Mouse (Mus musculus) 3T3-L1 (cell line): ENCODE measurements around the gene Trim33.

ENCODE experiments used
- DNase-seq: peaks from one replicate; pipeline ENCODE4 v3.0.0-alpha.2; 2015; ENCODE audit warnings: low read depth, low spot score

Gene Trim33

GRCm38 (mm10) chr3:103361150-103361549, 82.1 kb downstream of the Trim33 start:
- no peak for DNase-seq

GRCm38 (mm10) chr3:103364182-103364945, 85.3 kb downstream of the Trim33 start:
- DNase-seq = no peak

- no peak for DNase-seq
Observed at GRCm38 (mm10) chr3:103367176-103367970, 88.3 kb downstream of the Trim33 start.

DNA sequence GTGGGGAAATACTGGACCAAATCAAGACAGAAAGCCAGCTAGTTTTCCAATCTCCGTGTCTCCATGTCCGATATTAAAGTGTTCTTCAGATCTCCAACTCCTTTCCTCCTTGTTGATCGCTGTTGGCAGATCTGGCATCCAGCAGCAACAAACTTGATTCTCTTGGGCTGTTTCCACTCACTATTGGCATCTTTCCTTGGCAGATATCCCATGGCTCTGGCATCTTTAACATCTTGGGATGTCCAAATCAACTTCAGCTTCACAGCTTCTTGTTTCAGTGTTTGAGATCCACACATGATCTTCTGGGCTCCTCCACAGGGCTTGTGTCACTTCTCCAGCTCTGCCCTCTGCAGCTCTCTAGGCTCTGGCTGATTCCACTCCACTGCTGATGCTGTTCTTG, 89.6 kb downstream of the Trim33 start:
- no peak for DNase-seq

- DNase-seq = peak; percentile 80
Observed at GRCm38 (mm10) chr3:103374028-103374427, 94.9 kb downstream of the Trim33 start.

- no peak for DNase-seq
Observed at GRCm38 (mm10) chr3:103375181-103375855, 96.2 kb downstream of the Trim33 start.

DNA sequence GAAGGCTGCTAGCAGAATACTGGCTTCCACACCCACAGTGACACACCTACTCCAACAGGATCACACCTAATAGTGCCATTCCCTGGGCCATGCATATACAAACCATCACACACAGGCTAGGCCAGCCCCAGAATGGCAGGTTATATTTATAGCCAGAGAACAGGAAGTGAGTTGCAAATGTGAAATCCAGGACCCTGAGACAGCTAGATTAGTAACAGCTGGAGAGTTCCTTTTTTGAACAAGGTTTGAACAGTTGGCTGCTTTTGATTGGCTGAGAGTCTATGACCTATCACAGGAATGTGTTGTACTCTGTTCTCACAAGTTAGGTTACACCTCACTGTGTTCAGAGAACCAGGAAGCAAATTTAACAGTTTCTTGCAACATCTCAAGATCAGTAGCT, 98.9 kb downstream of the Trim33 start:
- DNase-seq = peak; percentile 84

GRCm38 (mm10) chr3:103379371-103379770, 100.3 kb downstream of the Trim33 start:
- no peak for DNase-seq

- DNase-seq = no peak
Observed at GRCm38 (mm10) chr3:103380814-103381213, 101.7 kb downstream of the Trim33 start.

- DNase-seq = no peak
Observed at GRCm38 (mm10) chr3:103381441-103381840, 102.3 kb downstream of the Trim33 start.

- peak; percentile 94 for DNase-seq
Observed at GRCm38 (mm10) chr3:103382872-103383567, 103.9 kb downstream of the Trim33 start.

GRCm38 (mm10) chr3:103384486-103384885, 105.4 kb downstream of the Trim33 start:
- DNase-seq = no peak

DNA sequence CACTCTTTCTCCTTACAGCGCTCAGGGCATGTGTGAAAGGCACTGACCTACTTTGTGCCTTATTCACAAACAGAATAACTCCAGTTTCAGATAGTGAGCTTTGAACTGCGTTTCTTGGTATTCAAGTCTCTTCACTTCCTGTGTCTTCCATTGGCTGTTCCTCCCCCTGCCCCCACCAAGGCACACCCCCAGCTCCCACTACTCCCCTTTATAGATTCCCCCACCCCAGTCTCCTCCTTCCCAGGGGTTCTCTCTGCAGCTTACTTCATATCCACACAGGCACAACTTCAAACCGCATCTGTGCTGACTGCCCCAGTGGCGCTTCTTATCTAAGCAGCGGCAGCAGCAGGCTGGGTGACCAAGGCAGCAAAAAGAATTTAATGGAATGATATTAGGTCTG, 105.9 kb downstream of the Trim33 start:
- no peak for DNase-seq

GRCm38 (mm10) chr3:103385383-103386291, 106.5 kb downstream of the Trim33 start:
- DNase-seq = no peak

GRCm38 (mm10) chr3:103386292-103387031, 107.4 kb downstream of the Trim33 start:
- peak; percentile 36 for DNase-seq

GRCm38 (mm10) chr3:103392613-103393258, 113.6 kb downstream of the Trim33 start:
- DNase-seq = peak; percentile 89

DNA sequence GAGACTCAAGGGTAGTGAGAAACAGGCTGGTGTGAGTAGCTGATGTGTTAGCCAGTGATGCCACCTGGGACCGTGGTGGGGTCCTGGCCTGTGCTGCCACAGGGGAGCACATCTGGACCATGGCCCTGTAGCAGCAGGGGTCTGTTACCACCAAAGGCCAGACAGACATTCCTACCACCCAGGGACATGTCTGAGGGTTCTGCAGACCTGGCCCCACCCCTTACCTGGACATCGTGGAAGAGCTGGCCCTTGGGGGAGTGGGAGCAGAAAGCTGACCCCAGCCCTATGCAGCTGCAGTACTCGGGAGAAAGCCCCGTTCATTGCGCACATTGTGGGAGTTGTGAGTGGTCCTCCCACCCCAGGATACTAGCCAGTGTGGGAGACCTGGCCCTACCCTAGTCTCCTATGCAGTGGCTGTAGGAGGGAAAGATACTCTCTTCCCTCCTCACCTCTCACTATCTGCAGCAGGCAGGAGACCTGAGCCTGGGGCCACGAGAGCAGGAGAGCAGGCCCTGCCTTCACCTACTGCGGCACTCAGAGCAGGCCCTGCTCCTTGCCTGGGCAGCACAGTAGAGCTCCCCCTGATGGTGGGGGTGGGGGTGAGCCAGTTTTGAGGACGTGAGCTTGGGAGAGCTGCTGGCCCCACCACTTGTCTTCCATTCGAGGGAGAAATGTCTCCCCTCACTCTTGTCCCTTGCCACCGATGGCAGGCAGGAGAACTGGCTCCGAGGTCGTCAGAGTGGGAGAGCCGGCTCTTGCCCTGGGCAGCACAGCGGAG, 114.4 kb downstream of the Trim33 start:
- DNase-seq = no peak

DNA sequence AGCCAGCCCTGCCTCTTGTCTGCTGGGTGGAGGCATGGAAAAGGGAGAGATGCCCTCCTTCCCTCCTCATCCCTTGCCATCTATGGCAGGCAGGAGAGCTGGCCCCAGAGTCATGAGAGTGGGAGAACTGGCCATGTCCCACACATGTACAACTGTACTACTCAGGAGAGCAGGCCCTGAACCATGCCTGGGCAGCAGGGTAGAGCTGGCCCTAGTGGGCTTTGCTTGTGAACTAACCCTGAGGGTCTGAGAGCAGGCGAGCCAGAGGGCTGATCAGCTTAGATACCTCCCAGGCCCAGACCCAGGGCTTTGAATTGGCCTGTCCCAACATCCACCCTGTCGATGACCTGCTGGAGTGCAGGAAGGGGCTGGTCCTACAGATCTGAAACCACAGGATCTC, 115.0 kb downstream of the Trim33 start:
- DNase-seq = no peak

DNA sequence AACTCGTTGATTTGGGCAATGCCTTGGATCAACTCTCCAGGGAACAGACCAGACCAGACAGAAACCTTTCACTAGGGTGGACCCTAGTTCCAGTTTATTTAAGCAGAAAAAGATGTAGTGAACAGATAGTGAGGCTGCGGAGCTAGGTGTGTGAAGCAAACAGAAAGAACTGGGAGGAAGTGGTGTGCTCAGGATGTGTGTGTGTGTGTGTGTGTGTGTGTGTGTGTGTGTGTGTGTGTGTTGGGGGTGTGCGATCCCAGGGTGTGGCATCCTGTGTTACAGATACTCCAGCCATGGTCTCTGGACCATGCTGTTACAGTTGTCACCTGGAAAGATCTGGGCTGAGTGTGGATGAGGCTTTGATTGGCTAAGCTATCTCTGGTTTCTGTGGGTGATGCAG, 118.4 kb downstream of the Trim33 start:
- DNase-seq = no peak
